Mouse (Mus musculus): ENCODE results near the gene Nup93. TPM values are rescaled to one million over a fixed set of nuclear protein-coding genes. Genes with fewer than 3 reads are reported as not detected.
A peak's percentile ranks its signal among the peaks of the same experiment; 100 is the strongest.

The Nup93 gene
- polyA plus RNA-seq, 1 experiment from 2014 or later, result 99.9 TPM

- Histone ChIP-seq H3K36me3 (no peaks in the 10 kb centered on the region), H3K9ac (no peak overlapping the region), H3K4me1 (peaks cover 24% of the 10 kb centered on the region), H3K4me2 (peak overlapping the region; percentile 69), H3K27ac (no peak overlapping the region), H3K9me3 (no peaks in the 10 kb centered on the region), H3K4me3 (peak overlapping the region; percentile 35), H3K27me3 (peaks cover 19% of the 10 kb centered on the region)
- 19% methylated on average over 21 of the region's 21 CpGs for WGBS
- peak; percentile 54; the same call in 1 of the 2 replicates for ATAC-seq (ENCODE audit: borderline replicate concordance, extremely low read depth, low FRiP score, low TSS enrichment)
These were observed 23.2 kb upstream of the Nup93 start for GRCm38 (mm10) chr8:94191101-94191691.

GRCm38 (mm10) chr8:94192926-94193325 is 21.4 kb upstream of the Nup93 start:
- Histone ChIP-seq H3K27me3 (peaks cover 3% of the 10 kb centered on the region; the same call in 1 of the 2 replicates), H3K4me3 (no peak overlapping the region), H3K9me3 (no peaks in the 10 kb centered on the region), H3K4me2 (no peak overlapping the region), H3K27ac (no peak overlapping the region), H3K36me3 (no peaks in the 10 kb centered on the region), H3K4me1 (peaks cover 11% of the 10 kb centered on the region), H3K9ac (no peak overlapping the region)
- no peak for ATAC-seq (ENCODE audit: borderline replicate concordance, extremely low read depth, low FRiP score, low TSS enrichment)
- 65% methylated on average over 1 of the region's 1 CpGs for WGBS

GRCm38 (mm10) chr8:94194591-94195223 is 19.7 kb upstream of the Nup93 start:
- peaks cover 13% of the 10 kb centered on the region for H3K4me1 ChIP-seq
- no peak overlapping the region for H3K27ac ChIP-seq
- H3K4me2 ChIP-seq, result no peak overlapping the region
- H3K9me3 ChIP-seq, result no peaks in the 10 kb centered on the region
- no peaks in the 10 kb centered on the region for H3K36me3 ChIP-seq
- WGBS, result 77% methylated on average over 7 of the region's 7 CpGs
- H3K9ac ChIP-seq, result no peak overlapping the region
- no peaks in the 10 kb centered on the region for H3K27me3 ChIP-seq
- no peak for ATAC-seq (ENCODE audit: borderline replicate concordance, extremely low read depth, low FRiP score, low TSS enrichment)
- no peak overlapping the region for H3K4me3 ChIP-seq

GRCm38 (mm10) chr8:94199202-94199869 is 15.0 kb upstream of the Nup93 start:
- Histone ChIP-seq H3K4me1 (peaks cover 4% of the 10 kb centered on the region; the same call in 1 of the 2 replicates), H3K36me3 (no peaks in the 10 kb centered on the region), H3K4me3 (no peak overlapping the region), H3K27me3 (no peaks in the 10 kb centered on the region), H3K9ac (no peak overlapping the region), H3K27ac (no peak overlapping the region), H3K9me3 (no peaks in the 10 kb centered on the region), H3K4me2 (peak overlapping the region; percentile 32)
- no peak for ATAC-seq (ENCODE audit: borderline replicate concordance, extremely low read depth, low FRiP score, low TSS enrichment)
- 44% methylated on average over 10 of the region's 10 CpGs for WGBS

DNA sequence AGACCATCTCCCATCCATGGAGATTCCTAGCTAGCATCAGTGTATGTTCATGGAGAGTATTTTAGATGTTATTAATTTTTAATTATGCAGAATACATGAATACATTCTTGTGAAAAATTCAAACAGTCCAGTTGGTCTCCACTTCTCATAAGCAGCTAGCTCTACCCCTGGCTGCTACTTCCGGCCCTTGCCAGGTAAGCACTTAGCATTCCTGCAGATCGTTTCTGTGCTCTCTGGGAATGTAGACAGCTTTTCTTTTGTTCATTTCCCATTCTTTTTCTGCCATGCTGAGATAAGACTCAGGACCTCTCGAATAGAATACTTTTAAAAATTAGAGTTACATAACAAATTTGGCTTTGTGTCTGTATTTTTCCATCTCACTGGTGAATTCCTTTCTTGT is 10.3 kb upstream of the Nup93 start:
- Histone ChIP-seq H3K4me2 (no peak overlapping the region), H3K27ac (peak overlapping the region; percentile 82), H3K9ac (no peak overlapping the region), H3K27me3 (no peaks in the 10 kb centered on the region), H3K9me3 (no peaks in the 10 kb centered on the region), H3K4me1 (peaks cover 4% of the 10 kb centered on the region; the same call in 1 of the 2 replicates), H3K4me3 (no peak overlapping the region), H3K36me3 (no peaks in the 10 kb centered on the region)
- 48% methylated on average over 3 of the region's 3 CpGs for WGBS
- no peak for ATAC-seq (ENCODE audit: borderline replicate concordance, extremely low read depth, low FRiP score, low TSS enrichment)

- no peak for ATAC-seq (ENCODE audit: borderline replicate concordance, extremely low read depth, low FRiP score, low TSS enrichment)
- H3K4me1 ChIP-seq, result peaks cover 2% of the 10 kb centered on the region; the same call in 1 of the 2 replicates
- H3K9ac ChIP-seq, result no peak overlapping the region
These were observed 8.6 kb upstream of the Nup93 start for GRCm38 (mm10) chr8:94205736-94206135.

GRCm38 (mm10) chr8:94206256-94206655 is 8.1 kb upstream of the Nup93 start:
- no peak overlapping the region for H3K27ac ChIP-seq
- peaks cover 2% of the 10 kb centered on the region; the same call in 1 of the 2 replicates for H3K4me1 ChIP-seq
- WGBS, result 81% methylated on average over 8 of the region's 8 CpGs
- no peak overlapping the region for H3K4me3 ChIP-seq
- no peaks in the 10 kb centered on the region for H3K9me3 ChIP-seq
- no peak overlapping the region for H3K9ac ChIP-seq
- H3K27me3 ChIP-seq, result no peaks in the 10 kb centered on the region
- no peaks in the 10 kb centered on the region for H3K36me3 ChIP-seq
- H3K4me2 ChIP-seq, result no peak overlapping the region
- no peak for ATAC-seq (ENCODE audit: borderline replicate concordance, extremely low read depth, low FRiP score, low TSS enrichment)

More at GRCm38 (mm10) chr8:94205736-94206135, 8.6 kb upstream of the Nup93 start:
- Histone ChIP-seq H3K4me3 (no peak overlapping the region), H3K27ac (no peak overlapping the region), H3K36me3 (no peaks in the 10 kb centered on the region), H3K4me2 (no peak overlapping the region), H3K27me3 (no peaks in the 10 kb centered on the region), H3K9me3 (no peaks in the 10 kb centered on the region)
- WGBS, result 20% methylated on average over 5 of the region's 5 CpGs

DNA sequence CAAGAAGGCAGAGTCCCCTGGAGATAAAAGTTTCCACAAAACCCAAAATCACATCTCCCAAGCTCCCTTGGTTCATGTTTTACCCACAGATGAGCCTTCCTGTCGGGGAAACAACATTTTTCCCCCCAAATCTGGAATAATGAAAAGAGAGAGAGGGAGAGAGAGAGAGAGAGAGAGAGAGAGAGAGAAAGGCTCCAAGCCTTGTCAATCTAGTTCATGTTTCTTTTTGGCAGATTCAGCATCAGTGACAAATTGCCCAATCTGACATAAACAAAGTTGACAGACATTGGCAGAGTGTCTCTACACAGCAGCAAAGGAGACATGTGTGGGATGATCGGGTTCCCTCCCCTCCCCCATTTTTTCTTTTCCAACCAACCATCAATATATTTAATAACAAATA is 6.9 kb upstream of the Nup93 start:
- no peak for ATAC-seq (ENCODE audit: borderline replicate concordance, extremely low read depth, low FRiP score, low TSS enrichment)
- WGBS, result 49% methylated on average over 2 of the region's 2 CpGs
- Histone ChIP-seq H3K27me3 (no peaks in the 10 kb centered on the region), H3K36me3 (no peaks in the 10 kb centered on the region), H3K4me1 (peaks cover 2% of the 10 kb centered on the region; the same call in 1 of the 2 replicates), H3K4me2 (no peak overlapping the region), H3K27ac (no peak overlapping the region), H3K4me3 (no peak overlapping the region), H3K9me3 (no peaks in the 10 kb centered on the region), H3K9ac (no peak overlapping the region)

DNA sequence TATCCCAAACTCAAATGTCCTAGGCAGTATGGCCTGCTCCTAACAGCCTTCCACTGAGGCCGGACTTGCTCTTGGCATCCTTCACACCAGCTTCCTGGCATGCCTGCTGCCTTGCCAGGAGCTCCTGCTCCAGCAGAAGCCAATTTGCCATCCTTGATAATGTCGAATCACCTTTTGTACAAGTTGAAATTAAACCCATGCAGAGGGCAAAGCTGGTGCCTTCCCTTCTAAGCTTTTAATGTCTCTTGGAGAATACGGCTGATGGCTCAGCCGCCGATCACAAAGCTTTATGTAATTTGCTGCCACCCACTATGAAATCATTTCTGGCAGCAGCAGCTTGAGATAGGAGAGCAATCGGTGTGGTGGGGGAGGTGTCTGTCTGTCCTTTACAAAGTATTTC is 4.7 kb upstream of the Nup93 start:
- no peak for ATAC-seq (ENCODE audit: borderline replicate concordance, extremely low read depth, low FRiP score, low TSS enrichment)
- H3K27me3 ChIP-seq, result no peaks in the 10 kb centered on the region
- H3K4me1 ChIP-seq, result peaks cover 5% of the 10 kb centered on the region
- no peak overlapping the region for H3K9ac ChIP-seq
- 70% methylated on average over 6 of the region's 6 CpGs for WGBS
- H3K36me3 ChIP-seq, result no peaks in the 10 kb centered on the region
- no peak overlapping the region for H3K4me3 ChIP-seq
- no peaks in the 10 kb centered on the region for H3K9me3 ChIP-seq
- no peak overlapping the region for H3K4me2 ChIP-seq
- no peak overlapping the region for H3K27ac ChIP-seq

DNA sequence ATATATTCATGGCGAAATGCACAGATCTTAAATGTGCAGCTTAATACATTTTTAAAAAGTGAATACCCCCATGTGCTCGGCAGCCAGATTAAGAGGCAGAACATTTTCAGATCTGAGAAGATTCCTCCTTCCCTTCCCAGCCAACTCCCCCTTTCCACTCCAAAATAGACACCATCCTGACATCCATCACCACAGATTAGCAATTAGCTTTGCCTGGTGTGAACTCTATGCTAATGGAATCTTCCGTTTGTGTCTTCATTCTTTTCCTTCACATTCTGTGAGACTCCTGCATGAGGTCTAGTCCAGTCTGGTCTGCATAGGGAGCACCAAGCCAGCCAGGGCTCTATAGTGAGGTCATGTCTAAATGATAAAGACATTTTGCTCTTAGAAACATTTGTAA is 4.1 kb upstream of the Nup93 start:
- no peaks in the 10 kb centered on the region for H3K27me3 ChIP-seq
- H3K4me3 ChIP-seq, result no peak overlapping the region
- H3K4me2 ChIP-seq, result no peak overlapping the region
- no peak overlapping the region for H3K27ac ChIP-seq
- peaks cover 9% of the 10 kb centered on the region for H3K4me1 ChIP-seq
- no peaks in the 10 kb centered on the region for H3K9me3 ChIP-seq
- H3K9ac ChIP-seq, result no peak overlapping the region
- 74% methylated on average over 3 of the region's 3 CpGs for WGBS
- no peaks in the 10 kb centered on the region for H3K36me3 ChIP-seq
- ATAC-seq (ENCODE audit: borderline replicate concordance, extremely low read depth, low FRiP score, low TSS enrichment), result no peak

- no peak for ATAC-seq (ENCODE audit: borderline replicate concordance, extremely low read depth, low FRiP score, low TSS enrichment)
- Histone ChIP-seq H3K9me3 (no peaks in the 10 kb centered on the region), H3K4me2 (peak overlapping the region; percentile 51), H3K4me1 (peaks cover 20% of the 10 kb centered on the region), H3K27ac (no peak overlapping the region), H3K4me3 (peak overlapping the region; percentile 59), H3K36me3 (no peaks in the 10 kb centered on the region), H3K27me3 (no peaks in the 10 kb centered on the region), H3K9ac (peak overlapping the region; percentile 27; the same call in 1 of the 2 replicates)
- 52% methylated on average over 6 of the region's 6 CpGs for WGBS
These were observed 545 bp upstream of the Nup93 start for GRCm38 (mm10) chr8:94213819-94214218.

- 78% methylated on average over 7 of the region's 7 CpGs for WGBS
- no peaks in the 10 kb centered on the region for H3K27me3 ChIP-seq
- no peaks in the 10 kb centered on the region for H3K4me1 ChIP-seq
- no peak overlapping the region for H3K27ac ChIP-seq
- ATAC-seq (ENCODE audit: borderline replicate concordance, extremely low read depth, low FRiP score, low TSS enrichment), result no peak
- H3K4me3 ChIP-seq, result no peak overlapping the region
- H3K9me3 ChIP-seq, result no peaks in the 10 kb centered on the region
- H3K36me3 ChIP-seq, result peaks cover 11% of the 10 kb centered on the region; the same call in 1 of the 2 replicates
- H3K9ac ChIP-seq, result no peak overlapping the region
- no peak overlapping the region for H3K4me2 ChIP-seq
These were observed 13.1 kb downstream of the Nup93 start for GRCm38 (mm10) chr8:94227381-94227939.
